Mouse (Mus musculus): ENCODE measurements around the gene Cipc.
A peak's percentile ranks its signal among the peaks of the same experiment; 100 is the strongest.

The Cipc gene

DNA sequence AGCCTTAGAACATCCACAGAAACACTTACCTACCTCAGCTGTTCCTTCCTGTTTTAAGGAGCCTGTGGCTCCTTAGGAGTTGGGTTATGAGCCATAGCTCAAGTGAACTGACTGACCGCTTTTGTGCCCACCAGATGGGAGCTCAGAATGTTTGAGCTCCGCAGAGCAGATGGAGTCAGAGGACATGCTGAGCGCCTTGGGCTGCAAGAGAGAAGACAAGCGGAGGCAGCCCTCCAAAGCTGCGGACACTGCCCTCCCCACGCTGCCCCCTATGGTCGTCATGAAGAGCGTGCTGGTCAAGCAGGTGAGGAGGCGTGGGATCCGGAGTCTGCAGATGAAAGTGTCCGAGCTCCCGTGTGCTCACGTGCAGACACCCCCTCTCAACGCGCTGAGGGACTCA, 13.3 kb downstream of the Cipc start:
- no peak for DNase-seq (ENCODE audit: extremely low spot score, low read depth, low spot score)

DNA sequence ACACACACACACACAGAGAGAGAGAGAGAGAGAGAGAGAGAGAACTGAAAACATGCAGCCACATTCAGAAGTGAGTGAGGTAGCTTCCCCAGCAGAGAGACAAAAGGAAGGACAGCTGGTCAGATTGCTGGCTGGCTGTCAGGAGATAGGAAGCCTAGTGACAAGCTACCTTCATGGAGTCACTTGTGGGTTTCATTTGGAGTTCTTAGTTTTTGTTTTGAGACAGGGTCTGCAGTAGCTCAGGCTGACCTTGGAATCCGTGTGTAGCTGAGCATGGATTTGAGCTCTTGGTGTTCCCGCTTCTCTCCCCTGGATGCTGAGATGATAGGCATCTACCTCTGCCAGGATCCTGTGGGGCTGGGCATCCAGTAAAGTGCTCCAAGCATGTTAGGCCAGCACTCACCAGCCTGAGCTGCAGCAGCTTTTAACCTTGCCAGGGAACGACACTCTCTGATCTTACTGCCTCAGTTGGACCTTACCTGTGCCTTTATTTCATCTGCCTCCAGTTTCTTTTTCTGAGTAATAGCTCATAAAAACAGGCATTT, 14.0 kb downstream of the Cipc start:
- no peak for DNase-seq (ENCODE audit: extremely low spot score, low read depth, low spot score)

DNA sequence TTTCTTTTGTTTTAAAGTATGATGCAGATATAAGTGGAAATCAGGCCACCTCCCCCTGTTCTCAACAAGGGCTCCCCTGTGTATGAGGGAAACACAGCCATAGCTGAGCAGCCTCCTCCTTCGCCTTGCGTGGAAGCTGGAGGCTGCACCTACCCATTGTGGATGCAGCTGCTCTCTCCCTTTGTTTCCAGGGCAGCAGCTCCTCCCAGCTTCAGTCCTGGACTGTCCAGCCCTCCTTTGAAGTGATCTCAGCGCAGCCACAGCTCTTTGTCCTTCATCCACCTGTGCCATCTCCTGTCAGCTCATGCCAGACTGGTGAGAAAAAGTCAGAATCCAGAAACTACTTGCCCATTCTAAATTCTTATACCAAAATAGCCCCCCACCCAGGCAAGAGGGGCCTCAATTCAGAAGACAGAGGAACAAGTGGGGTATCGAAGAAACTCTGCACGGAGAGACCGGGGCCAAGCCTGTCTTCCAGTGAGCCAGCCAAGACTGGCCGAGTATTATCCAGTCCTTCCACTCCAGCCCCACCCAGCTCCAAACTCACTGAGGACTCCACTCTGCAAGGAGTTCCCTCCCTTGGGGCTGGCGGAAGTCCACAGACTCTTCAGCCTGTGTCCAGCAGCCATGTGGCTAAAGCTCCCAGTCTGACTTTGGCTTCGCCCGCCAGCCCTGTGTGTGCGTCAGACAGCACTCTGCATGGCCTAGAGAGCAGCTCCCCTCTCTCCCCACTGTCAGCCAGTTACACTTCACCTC, 14.9 kb downstream of the Cipc start:
- no peak for DNase-seq (ENCODE audit: extremely low spot score, low read depth, low spot score)

GRCm38 (mm10) chr12:86964278-86965057, 17.6 kb downstream of the Cipc start:
- no peak for DNase-seq (ENCODE audit: extremely low spot score, low read depth, low spot score)

DNA sequence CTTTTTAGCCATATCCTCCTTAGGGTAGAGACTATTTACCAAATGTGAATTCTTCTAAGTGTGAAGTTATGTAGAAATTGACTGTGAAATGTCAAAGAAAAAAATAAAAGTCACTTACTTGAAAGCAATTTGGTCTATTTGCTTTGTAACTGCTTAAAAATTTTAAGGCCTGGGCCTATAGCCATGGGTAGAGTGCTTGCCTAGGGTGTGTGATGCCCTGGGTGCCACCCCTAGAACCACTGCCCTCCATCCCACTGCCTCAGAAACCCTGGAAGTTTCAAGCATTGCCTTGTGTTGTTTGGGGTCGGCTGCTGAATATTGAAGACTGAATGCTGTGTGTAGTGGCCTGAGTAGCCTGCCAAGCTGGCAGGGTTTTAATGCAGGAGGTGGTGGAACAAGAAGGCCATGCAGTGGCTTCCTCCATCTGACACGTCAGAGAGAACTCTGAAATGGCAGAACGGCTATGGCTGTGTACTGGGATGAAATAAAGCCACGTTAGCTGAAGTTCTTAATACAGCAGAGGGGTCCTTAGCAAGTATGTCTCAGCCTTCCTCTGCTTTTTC, 18.5 kb downstream of the Cipc start:
- DNase-seq (ENCODE audit: extremely low spot score, low read depth, low spot score), result no peak

- no peak for DNase-seq (ENCODE audit: extremely low spot score, low read depth, low spot score)
Observed at GRCm38 (mm10) chr12:86968468-86969219, 21.8 kb downstream of the Cipc start.

GRCm38 (mm10) chr12:86969220-86969601, 22.4 kb downstream of the Cipc start:
- no peak for DNase-seq (ENCODE audit: extremely low spot score, low read depth, low spot score)

GRCm38 (mm10) chr12:86971089-86971488, 24.2 kb downstream of the Cipc start:
- no peak for DNase-seq (ENCODE audit: extremely low spot score, low read depth, low spot score)

DNA sequence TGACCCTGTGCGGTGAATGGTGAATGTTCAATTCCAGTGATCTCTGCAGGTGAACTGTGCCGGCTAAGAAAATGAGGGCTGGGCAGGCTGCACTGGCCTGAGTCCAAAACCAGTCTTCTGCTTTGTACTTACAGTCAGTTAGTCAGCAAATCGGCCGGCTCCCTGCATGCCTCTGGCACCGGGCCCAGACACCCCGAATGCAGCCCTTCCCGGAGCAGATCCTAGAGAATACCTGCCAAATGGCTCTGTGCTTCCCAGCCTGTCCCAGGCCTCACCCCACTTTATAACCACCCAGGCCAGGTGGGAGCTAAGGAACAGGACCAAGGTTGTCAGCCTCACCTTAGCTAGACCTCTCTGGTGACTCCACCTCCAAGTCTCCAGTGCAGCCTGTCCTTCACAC, 26.4 kb downstream of the Cipc start:
- DNase-seq (ENCODE audit: extremely low spot score, low read depth, low spot score), result no peak

- no peak for DNase-seq (ENCODE audit: extremely low spot score, low read depth, low spot score)
Observed at GRCm38 (mm10) chr12:86973706-86974105, 26.9 kb downstream of the Cipc start.

DNA sequence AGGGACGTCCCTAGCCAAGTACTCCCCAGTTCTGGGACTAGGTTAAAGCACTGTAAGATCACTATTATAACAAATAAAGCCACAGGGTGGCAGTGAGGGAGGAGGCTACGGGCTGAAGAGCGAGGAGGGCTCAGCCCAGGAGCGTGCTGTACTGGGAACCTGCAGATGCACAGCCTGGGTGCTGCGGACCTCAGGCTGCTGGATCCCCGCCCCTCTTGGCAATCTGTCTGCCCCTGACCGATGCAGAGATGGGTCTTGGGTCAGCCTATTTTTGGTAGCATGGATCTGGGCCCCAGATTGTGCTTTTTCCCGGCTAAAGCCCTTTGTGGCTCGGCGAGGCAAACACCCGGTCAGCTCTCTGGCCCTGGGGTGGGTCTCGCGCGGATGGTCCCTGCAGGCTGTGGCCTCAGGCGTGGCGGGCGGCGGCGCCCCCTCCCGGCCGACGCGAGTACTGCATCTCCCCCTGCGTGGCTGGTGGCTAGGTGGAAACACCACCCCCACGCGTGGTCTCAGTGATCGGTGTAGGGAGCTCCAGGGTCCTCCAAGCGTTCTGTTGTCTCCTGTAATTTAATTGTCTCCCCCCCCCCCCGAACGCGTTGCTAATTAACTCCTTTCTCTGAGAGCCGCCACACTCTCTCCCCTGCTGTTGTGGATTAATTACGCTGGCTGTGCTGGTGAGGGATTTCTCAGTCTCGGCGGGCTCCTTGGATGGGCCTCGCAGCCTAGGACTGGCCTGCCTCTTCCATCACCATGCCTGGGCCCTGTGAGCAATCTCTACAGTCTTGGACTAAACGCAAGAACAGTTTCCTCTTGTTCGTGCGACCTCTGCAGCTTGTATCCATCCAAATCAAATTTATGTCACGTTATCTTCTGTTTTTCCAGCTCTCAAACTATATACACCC, 27.8 kb downstream of the Cipc start:
- no peak for DNase-seq (ENCODE audit: extremely low spot score, low read depth, low spot score)

GRCm38 (mm10) chr12:86975761-86976160, 28.9 kb downstream of the Cipc start:
- DNase-seq (ENCODE audit: extremely low spot score, low read depth, low spot score), result no peak

DNA sequence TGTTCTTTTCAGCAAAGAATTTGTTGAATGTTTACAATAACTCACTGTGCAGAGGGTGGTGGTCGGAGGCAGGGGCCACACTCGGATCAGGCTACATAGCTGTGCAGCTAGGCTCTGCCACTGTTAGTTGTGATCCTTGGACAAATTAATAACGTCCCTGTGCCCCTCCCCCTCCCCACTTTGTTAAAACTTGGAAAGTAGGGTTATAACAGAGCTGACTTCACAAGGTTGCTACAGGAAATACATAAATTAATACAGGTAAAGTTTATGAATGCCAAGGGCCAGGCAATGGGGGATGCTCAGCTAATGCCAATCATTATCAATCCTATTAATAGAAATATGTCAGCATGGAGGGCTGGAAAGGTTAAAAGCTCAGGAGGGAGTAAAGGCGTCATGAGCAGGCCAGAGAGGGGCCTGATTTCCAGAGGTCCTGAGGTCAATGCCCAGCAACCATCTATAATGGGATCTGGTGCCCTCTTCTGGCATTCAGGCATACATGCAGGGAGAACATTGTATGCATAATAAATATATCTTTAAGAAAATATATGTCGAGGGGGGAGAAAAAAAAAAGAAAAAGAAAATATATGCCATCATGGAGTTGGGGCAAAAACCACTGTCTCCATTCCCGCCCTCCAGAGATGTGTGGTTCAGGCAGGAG, 29.8 kb downstream of the Cipc start:
- no peak for DNase-seq (ENCODE audit: extremely low spot score, low read depth, low spot score)

DNA sequence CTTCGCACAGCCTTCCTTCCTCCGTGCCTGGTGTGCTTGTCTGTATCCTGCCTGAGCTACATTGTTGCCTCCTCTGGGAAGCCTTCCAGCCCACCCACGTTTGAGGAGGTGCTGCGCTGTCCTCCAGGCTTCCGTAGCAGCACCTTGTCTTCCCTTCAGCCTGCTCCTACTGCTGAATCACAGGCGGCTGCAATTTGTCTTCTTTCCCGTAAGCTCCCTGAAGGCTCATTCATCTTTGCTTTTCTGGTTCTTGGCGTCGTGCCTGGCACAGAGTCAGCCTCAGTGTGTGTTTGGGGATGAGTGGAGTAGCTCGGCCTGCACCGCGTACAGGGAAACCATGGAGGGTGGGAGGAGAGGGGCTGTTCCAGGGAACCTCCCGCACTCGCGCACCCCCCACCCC, 31.0 kb downstream of the Cipc start:
- DNase-seq (ENCODE audit: extremely low spot score, low read depth, low spot score), result no peak

DNA sequence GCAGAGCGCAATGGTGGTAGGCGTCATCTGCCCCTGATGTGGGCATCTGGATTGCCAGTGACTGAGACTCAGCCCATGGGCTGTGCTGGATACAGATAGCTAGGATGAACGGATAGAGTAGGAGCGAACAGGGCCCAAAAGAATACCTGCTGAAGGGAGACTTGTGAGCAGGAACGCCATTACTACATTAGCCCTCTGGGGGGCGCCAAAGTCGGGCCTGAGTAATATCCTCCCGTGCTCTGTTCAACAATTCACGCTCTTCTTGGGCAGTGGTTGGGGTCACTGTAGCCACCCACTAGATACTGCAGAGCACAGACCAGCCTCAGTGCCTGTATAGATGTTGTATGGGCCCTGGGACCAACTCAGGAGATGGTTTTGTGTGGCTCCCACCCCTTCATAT, 34.3 kb downstream of the Cipc start:
- DNase-seq (ENCODE audit: extremely low spot score, low read depth, low spot score), result no peak

DNA sequence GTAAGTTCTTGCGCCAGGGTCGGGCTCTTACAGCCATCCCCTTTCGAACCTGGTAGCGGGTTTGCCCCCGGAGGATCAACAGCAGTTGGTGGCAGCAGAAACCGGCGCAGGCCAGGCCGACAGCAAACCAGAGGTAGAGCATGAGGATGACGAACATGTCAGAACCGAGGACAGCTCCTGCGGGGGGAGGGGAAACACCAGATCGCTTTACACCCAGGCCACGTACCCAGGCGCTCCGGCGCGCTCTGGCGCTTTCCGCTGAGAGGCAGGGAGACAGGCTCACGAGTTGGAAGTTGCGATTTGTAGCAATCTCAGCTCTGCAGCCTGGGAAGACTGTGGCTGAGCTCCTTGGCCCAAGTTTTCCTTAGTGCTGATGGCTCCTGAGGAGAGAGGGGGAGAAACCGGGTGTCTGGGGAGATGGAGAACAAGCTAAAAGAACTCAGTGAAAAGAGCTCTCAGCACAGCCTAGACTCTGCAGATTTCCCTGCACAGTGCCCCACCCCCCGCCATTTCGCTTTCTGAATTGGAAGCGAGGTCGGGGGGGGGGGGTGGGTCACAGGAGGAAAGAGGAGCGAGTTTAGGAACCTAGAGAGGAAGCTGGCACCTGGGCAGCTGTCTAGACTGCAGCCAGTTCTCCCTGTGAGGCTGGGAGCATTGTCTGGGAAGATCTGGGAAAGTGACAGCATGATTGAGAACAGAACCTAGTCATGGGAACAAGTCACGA, 36.8 kb downstream of the Cipc start:
- peak; percentile 50 for DNase-seq (ENCODE audit: extremely low spot score, low read depth, low spot score)

DNA sequence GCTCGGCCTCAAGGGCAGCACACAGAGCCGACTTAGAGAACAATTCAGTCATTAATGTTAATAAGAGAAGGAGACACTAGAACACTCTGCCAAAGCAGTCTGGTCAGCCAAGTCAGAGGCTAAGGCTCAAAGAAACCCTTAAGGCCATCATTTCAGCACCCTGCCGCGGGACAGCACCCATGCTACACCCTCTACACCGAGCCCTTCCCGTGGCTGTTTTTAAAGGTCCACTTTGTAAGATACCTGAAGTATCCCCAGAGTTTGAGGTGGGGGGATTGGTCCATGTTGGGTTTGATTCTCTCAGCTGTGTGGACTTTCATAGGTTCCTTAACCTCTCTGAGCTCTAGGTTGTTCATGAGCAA, 37.3 kb downstream of the Cipc start:
- DNase-seq (ENCODE audit: extremely low spot score, low read depth, low spot score), result peak; percentile 31

- no peak for DNase-seq (ENCODE audit: extremely low spot score, low read depth, low spot score)
Observed at GRCm38 (mm10) chr12:86986562-86986961, 39.7 kb downstream of the Cipc start.

- no peak for DNase-seq (ENCODE audit: extremely low spot score, low read depth, low spot score)
Observed at GRCm38 (mm10) chr12:86988227-86988626, 41.4 kb downstream of the Cipc start.
